In the genomic region with DNA sequence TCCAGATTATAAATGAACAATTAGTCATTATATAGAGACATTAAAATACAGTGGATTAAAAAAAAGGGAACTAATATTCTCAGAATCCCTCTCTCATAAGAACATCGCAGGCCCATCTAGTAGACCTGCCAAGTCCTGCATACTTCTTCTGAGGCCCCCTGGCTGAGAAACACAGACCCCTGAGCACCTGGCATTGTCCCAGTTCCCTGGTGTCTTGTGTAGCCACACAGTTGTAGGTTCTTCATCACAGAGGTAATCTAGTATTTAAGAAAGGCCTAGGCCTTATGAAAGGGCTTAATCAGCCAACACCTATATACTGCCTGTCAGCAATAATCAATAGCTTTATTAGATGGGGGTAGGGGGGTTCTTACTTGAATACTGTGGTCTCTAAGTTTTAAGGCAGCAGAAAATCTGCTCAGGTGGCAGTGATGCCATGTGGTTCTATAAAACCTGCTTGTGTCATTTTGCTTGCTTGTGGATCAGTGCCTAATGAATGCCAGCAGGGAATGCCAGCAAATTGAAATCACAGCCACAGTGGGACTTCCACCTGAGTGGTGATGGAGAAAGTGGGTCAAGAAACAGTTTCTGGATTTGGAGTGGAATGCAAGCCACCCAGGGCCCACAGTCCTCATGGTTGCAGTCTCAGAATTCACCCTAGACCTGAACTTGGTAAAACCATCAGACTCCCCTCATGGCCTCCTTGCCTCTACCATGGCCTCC, we compare ENCODE assay signal across 27 mouse cellular contexts.
A peak's percentile ranks its signal among the peaks of the same experiment; 100 is the strongest.
DNase-seq lines count a peak whose midpoint lies in the region; TF ChIP-seq lines count a peak whose summit lies in the region.
"Had no signal": no experiment of that assay in that cellular context is flagged by ENCODE, and none has a peak within 500 bp of the region (broad histone marks: within the 10 kb centered on the region; RNA-seq: fewer than 3 reads in every experiment).

No protein-coding gene starts in this region.

- H3K4me3 ChIP-seq in gastrocnemius, adult 2 months: no peak overlapping the region
- H3K4me3 ChIP-seq in thymus, adult 2 months (ENCODE audit: control insufficient read depth, insufficient read depth, low read length): no peak overlapping the region
- H3K4me3 ChIP-seq: embryonic facial prominence, embryonic 13.5 days; forebrain, embryonic 10.5 days; forebrain, embryonic 15.5 days; intestine, embryonic 15.5 days; liver, embryonic 15.5 days; megakaryocyte, embryonic 14.5 days; midbrain, embryonic 12.5 days; myocyte; neural tube, embryonic 12.5 days; stomach, embryonic 15.5 days had no signal

- TF ChIP-seq CTCF in gastrocnemius, adult 2 months (IDR thresholded peaks at IDR 0.05): no peak
- no peak for TF ChIP-seq CTCF in thymus, adult 2 months (IDR thresholded peaks at IDR 0.05; ENCODE audit: borderline replicate concordance, control insufficient read depth, extremely low read depth, insufficient read depth, low read length, poor library complexity)

- peak; percentile 1 for DNase-seq in right cerebral cortex, postnatal 25 days
- no peak for DNase-seq in right cerebral cortex, postnatal 36 days (ENCODE audit: low spot score in 2 of 2)
- peak; percentile 64 to 79 for DNase-seq in cerebellum, adult 18-20 months
- peak; percentile 69 to 79 for DNase-seq in cerebellum, postnatal 10 days
- DNase-seq in gastrocnemius, adult 2 months: no peak
- no peak for DNase-seq in layer of hippocampus, adult 11-12 months (ENCODE audit: low spot score)
- no peak for DNase-seq in thymus, adult 2 months
- DNase-seq: adrenal gland, adult 2 months; adrenal gland, postnatal 36 days; B cell, adult 2 months; kidney, adult 2 months; kidney, postnatal 36 days; layer of hippocampus, postnatal 36 days; liver; lung, postnatal 4 days; thymus, postnatal 14 days had no signal

- intact Hi-C loops in gastrocnemius, adult 2 months (cut with DNase I): no loop called here

- H3K27me3 ChIP-seq in thymus, adult 2 months (ENCODE audit: control insufficient read depth, insufficient read depth, low read length): no peaks in the 10 kb centered on the region
- H3K27me3 ChIP-seq: embryonic facial prominence, embryonic 13.5 days; forebrain, embryonic 15.5 days; intestine, embryonic 15.5 days; liver, embryonic 15.5 days; megakaryocyte, embryonic 14.5 days; midbrain, embryonic 12.5 days; neural tube, embryonic 12.5 days; stomach, embryonic 15.5 days had no signal

- no peaks in the 10 kb centered on the region for H3K4me1 ChIP-seq in thymus, adult 2 months (replicated peaks; ENCODE audit: control insufficient read depth, insufficient read depth, low read length)
- H3K4me1 ChIP-seq: embryonic facial prominence, embryonic 13.5 days; forebrain, embryonic 10.5 days; forebrain, embryonic 15.5 days; intestine, embryonic 15.5 days; liver, embryonic 15.5 days; megakaryocyte, embryonic 14.5 days; midbrain, embryonic 12.5 days; neural tube, embryonic 12.5 days; stomach, embryonic 15.5 days had no signal

- TF ChIP-seq POLR2A in thymus, adult 2 months (IDR thresholded peaks at IDR 0.05; ENCODE audit: control insufficient read depth, extremely low read depth, insufficient read depth, low read length, poor library complexity): no peak

- H3K36me3 ChIP-seq in thymus, adult 2 months (ENCODE audit: control insufficient read depth, insufficient read depth, low read length): no peaks in the 10 kb centered on the region
- H3K36me3 ChIP-seq: embryonic facial prominence, embryonic 13.5 days; forebrain, embryonic 10.5 days; forebrain, embryonic 15.5 days; intestine, embryonic 15.5 days; liver, embryonic 15.5 days; midbrain, embryonic 12.5 days; neural tube, embryonic 12.5 days; stomach, embryonic 15.5 days had no signal

- no peak overlapping the region for H3K27ac ChIP-seq in gastrocnemius, adult 2 months
- no peak overlapping the region for H3K27ac ChIP-seq in thymus, adult 2 months (ENCODE audit: control insufficient read depth, insufficient read depth, low read length)
- H3K27ac ChIP-seq: embryonic facial prominence, embryonic 13.5 days; forebrain, embryonic 10.5 days; forebrain, embryonic 15.5 days; hindbrain, postnatal 0 days; intestine, embryonic 15.5 days; liver, embryonic 15.5 days; midbrain, embryonic 12.5 days; neural tube, embryonic 12.5 days; stomach, embryonic 15.5 days had no signal

- 84% methylated on average over 1 of the region's 1 CpGs for WGBS in thymus, adult 2 months

Comparison
In these comparisons a context has a peak if more than half of its experiments do, and no peak if none do; other contexts are left out.
1. DNase-seq: peak in right cerebral cortex, postnatal 25 days (single experiment), cerebellum, adult 18-20 months (2 of 2) and cerebellum, postnatal 10 days (2 of 2); none in right cerebral cortex, postnatal 36 days (0 of 2), gastrocnemius, adult 2 months (single experiment), layer of hippocampus, adult 11-12 months (single experiment) and thymus, adult 2 months (single experiment).